Mouse (Mus musculus) heart, adult 2 months (tissue): Measurements from ENCODE around the gene Wwox.

Source experiments
- CTCF ChIP-seq: fragments of 200-600 bp; IDR thresholded peaks from 2 replicates; pipeline ENCODE4 v1.8.1; 2022; ENCODE audit warnings: antibody characterized with exemption, mild to moderate bottlenecking, moderate library complexity
- POLR2A ChIP-seq: fragments of 200-500 bp; IDR thresholded peaks from 2 replicates; pipeline ENCODE4 v1.6.1; 2011; ENCODE audit warnings: mild to moderate bottlenecking, low read depth, low read length, control low read depth; ENCODE audit not compliant: insufficient read depth

DNA sequence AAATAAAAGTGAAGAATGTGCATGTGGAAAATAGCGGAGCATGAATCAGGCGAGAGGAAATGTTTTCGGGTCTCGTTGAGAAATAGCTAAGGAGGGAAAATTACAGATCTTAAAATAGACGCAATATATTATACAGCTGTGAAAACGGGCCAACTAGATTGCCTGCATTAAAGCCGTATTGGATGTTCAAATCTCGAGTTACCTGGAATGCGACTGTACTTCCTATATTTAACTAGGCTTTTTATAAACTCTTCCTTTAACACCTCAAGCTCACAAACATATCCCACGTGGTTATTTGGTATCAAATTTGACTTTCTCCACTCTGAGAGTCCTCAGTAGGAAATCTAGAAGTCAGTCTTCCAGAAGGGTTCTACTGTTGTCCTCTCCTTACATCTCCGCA lies 520.0 kb downstream of the Wwox start:
- TF ChIP-seq CTCF = no peak
- TF ChIP-seq POLR2A = no peak
